Mouse (Mus musculus) T-cell, adult 2 months (primary cell): Measurements from ENCODE around the gene Gm6034.
"Not testable (repeated sequence)": the region's sequence is repeated elsewhere in the genome, so short reads cannot be mapped to it uniquely, and the experiment has no call there.

Source experiments
- DNase-seq: peaks from one replicate; pipeline ENCODE4 v3.0.0; 2022; ENCODE audit warnings: low spot score

Gm6034 gene

GRCm38 (mm10) chr17:36081901-36082300, 39.1 kb downstream of the Gm6034 start:
- DNase-seq = not testable (repeated sequence)

GRCm38 (mm10) chr17:36082519-36083232, 39.9 kb downstream of the Gm6034 start:
- not testable (repeated sequence) for DNase-seq

- DNase-seq = peak; percentile 62
These were observed 40.6 kb downstream of the Gm6034 start for GRCm38 (mm10) chr17:36083266-36083869.

- DNase-seq = peak; percentile 22
These were observed 41.2 kb downstream of the Gm6034 start for GRCm38 (mm10) chr17:36083870-36084451.

GRCm38 (mm10) chr17:36085976-36086375, 43.2 kb downstream of the Gm6034 start:
- DNase-seq = not testable (repeated sequence)

- DNase-seq = not testable (repeated sequence)
These were observed 49.2 kb downstream of the Gm6034 start for GRCm38 (mm10) chr17:36091933-36092332.

GRCm38 (mm10) chr17:36092520-36092919, 49.8 kb downstream of the Gm6034 start:
- DNase-seq = not testable (repeated sequence)

GRCm38 (mm10) chr17:36093936-36094335, 51.2 kb downstream of the Gm6034 start:
- DNase-seq = no peak

GRCm38 (mm10) chr17:36099603-36100002, 56.8 kb downstream of the Gm6034 start:
- not testable (repeated sequence) for DNase-seq

GRCm38 (mm10) chr17:36102091-36102490, 59.3 kb downstream of the Gm6034 start:
- DNase-seq = not testable (repeated sequence)
